Mouse (Mus musculus): ENCODE results near the gene Olfr666. TPM values are rescaled to one million over a fixed set of nuclear protein-coding genes. Genes with fewer than 3 reads are reported as not detected.
"Not testable (repeated sequence)": the region's sequence is repeated elsewhere in the genome, so short reads cannot be mapped to it uniquely, and the experiment has no call there.

Gene Olfr666
- not detected for total RNA-seq (2022)

DNA sequence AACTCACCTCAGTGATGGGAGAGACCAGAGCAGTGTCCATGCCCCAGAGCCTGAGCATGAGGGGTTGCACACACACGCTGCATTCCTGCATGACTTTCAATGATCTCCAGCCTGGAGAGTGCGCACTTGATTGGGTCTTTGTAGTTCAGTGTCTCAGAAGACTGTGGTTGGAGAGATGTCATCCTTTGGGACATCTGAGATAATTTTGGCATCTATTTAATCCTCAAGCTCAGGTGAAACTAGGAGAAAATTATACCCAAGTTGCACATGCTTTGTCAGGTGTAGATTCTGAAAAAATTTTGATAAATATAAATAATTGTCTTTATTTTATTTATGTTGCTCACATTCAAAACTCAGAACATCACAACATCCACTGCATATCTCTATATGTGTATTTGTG lies at the start of gene Olfr666:
TSS of gene Olfr666 (minus strand) at position 101 of the 400 bp plus-strand sequence.
- DNase-seq (ENCODE audit: low spot score in 2 of 2): no peak

DNA sequence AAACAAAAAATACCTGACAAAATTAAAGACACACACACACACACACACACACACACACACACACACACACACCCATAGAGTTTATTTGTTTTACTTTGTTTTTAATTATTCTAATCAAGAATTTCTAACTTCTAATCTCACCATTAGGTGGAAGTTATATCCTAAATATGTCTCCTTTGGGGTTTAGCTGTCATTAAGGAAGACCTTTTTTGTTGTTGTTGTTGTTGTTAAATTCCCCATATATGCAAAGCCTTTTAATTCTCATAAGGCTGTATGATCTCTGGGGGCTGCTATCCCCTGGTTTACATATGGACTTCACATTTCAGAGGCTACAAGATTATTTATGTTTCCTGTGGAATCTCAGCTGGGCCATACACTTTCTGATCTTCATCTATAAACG lies 38.2 kb upstream of the Olfr666 start, which contains the start of gene Olfr669:
TSS of gene Olfr669 (plus strand) at position 301 of the 400 bp plus-strand sequence.
- DNase-seq (ENCODE audit: low spot score in 2 of 2): no peak

DNA sequence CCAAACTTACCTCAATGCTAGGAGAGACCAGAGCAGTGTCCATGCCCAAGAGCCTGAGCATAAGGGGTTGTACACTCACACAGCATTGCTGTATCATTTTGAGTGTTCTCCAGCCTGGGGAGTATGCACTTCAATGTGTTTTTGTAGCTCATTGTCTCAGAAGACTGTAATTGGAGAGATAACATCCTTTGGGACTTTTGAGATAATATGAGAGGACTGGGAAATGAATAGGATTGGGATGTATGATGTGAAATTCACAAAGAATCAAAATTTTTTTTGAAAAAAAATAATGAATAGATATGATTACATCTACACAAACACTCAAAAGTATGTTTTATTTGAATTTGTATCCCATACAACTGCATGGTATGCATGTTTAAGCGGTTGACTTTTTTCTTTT lies 32.2 kb upstream of the Olfr666 start, which contains the start of gene Olfr668:
TSS of gene Olfr668 (minus strand) at position 101 of the 400 bp plus-strand sequence.
- DNase-seq (ENCODE audit: low spot score in 2 of 2): no peak

DNA sequence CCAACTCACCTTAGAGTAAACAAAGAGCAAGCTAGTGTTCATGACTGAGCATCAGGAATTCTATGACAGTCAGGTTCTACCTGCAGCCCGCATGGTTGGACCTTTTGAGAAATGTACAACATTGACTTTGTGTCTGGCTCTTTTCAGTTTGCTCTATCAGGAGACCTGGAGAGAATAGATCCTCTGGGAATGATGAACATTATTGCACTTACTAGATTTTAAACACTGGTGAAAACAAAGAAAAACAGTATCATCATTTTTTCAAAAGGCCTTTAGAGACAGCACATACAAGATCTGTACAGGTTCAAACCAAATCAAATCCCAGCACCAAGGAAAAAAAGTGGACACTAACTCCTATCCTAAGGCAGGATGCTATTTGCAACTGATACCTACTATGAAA lies 25.6 kb upstream of the Olfr666 start, which contains the start of gene Olfr667:
TSS of gene Olfr667 (minus strand) at position 101 of the 400 bp plus-strand sequence.
- no peak for DNase-seq (ENCODE audit: low spot score in 2 of 2)

DNA sequence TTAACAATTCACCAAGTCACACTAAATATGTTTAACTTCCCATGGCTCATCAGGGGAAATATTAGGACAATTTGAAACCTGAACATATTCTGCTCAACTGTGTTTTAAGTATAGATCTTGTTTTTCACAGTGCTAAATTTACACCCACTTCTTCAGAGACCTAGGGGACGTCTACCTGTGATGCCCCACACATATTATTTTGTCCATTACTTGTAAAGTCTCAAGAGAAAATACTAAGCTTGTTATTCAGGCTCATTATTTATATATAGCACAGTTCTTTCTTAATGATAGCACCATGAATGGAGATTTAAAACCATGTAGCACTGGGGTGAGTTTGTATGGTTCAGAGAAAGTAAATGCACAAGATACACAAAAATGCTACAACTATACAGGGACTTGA lies 18.0 kb downstream of the Olfr666 start, which contains the start of gene Olfr665:
TSS of gene Olfr665 (plus strand) at position 301 of the 400 bp plus-strand sequence.
- no peak for DNase-seq (ENCODE audit: low spot score in 2 of 2)

DNA sequence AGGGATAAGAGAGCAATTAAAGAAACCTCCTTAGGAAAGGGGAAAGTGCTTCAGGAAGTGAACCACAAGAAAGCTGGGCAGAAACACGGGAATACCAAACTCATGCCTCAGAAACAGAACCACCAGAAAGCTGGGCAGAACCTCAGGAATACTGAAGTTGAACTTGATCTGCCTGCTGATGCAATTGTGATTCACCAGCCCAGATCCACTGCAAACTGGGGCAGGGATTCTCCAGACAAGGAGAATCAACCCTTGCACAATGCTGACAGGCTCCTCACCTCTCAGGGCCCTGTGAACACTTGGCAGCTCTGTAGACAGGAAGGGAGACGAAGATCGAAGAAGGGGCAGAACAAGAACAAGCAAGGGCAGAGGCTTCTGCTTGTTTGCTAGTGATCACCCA lies 34.4 kb downstream of the Olfr666 start:
- DNase-seq (ENCODE audit: low spot score in 2 of 2): no peak

DNA sequence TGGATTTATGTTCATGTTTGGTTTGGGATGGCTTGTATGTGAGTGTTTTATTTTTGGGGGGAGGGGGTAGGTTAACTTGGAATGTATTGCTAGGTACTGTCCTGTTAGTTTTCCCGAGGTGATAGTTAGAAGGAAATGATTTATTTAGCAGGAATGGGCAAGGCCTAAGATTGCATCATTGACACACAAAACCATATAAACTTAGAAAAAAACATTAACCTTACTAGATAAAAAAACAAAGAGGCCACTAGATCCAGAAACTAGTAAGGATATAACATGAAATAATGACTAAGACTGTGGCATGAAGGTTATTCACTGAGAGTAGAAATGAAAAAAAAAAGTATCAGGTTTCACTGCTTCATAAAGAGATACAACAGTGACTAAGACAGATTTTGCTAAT lies 38.1 kb downstream of the Olfr666 start:
- DNase-seq (ENCODE audit: low spot score in 2 of 2): no peak

DNA sequence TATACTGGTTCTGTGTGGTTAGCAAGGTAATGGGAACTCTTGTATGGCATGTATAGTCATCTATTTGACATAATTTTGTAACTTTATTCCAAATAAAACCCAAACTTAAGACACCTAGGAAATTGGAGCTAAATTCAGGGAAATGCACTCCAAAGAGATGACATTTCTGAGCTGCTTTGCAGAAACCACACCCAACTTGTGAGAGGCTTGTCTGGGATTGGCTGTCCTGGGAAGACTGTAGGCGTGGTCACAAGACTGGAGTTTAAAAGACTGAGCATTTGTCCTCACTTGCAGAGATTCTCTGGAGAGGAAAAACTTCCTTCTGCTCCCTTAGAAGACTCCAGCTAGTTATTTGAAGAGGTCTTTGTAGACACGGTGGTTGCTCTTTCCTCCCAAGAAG lies 39.0 kb downstream of the Olfr666 start, which contains the start of gene Usp17la:
TSS of gene Usp17la (plus strand) at position 301 of the 400 bp plus-strand sequence.
- not testable (repeated sequence) for DNase-seq (ENCODE audit: low spot score in 2 of 2)

DNA sequence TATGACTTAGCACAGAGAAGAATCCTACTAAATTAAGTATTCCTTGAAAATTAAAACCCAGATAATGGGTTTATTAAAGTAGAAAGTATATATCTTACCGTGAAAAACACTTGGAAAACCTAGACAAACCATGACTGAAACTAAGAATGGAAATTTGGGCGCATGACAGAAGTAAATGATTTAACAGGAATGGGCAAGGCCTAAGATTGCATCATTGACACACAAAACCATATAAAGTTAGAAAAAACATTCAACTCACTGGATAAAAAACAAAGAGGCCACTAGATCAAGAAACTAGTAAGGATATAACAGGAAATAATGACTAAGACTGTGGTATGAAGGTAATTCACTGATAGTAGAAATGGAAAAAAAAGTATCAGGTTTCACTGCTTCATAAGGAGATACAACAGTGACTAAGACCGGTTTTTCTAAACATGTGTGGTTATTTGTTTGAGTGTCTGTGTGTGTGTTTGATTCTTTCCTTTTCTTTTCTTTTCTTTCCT lies 40.5 kb downstream of the Olfr666 start:
- no peak for DNase-seq (ENCODE audit: low spot score in 2 of 2)

DNA sequence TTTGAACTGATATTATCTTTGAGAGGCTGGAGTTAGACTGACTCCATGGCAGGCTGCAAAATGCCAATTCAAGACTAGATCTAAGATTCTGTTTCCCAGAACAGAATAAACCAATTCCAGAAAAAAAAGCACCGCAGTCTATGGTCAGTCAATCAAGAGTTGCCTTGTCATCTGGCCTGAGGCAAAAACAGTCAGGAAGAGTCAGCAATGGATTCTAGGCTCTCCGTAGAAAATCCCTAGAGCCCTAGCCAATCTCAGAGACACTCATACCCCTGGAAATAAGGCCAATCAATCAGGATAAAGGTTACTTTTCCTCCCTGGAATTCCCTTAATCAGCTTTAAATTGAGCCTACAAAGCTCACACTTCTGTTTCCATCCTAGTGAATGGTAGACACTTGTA lies 44.2 kb downstream of the Olfr666 start:
- DNase-seq (ENCODE audit: low spot score in 2 of 2): not testable (repeated sequence)

DNA sequence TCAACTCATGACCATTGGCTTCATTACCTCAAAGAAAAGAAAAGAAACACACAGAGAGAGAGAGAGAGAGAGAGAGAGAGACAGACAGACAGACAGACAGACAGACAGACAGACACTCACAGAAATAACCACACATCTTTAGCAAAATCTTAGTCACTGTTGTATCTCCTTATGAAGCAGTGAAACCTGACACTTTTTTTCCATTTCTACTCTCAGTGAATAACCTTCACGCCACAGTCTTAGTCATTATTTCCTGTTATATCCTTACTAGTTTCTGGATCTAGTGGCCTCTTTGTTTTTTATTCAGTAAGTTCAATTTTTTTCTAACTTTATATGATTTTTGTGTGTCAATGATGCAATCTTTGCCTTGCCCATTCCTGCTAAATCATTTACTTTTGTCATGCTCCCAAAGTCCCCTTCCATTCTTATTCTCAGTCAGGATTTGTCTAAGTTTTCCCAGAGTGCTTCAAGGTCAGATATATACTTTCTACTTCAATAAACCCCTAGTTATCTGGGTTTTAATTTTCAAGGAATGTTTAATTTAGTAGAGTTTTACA lies 51.9 kb downstream of the Olfr666 start:
- no peak for DNase-seq (ENCODE audit: low spot score in 2 of 2)

DNA sequence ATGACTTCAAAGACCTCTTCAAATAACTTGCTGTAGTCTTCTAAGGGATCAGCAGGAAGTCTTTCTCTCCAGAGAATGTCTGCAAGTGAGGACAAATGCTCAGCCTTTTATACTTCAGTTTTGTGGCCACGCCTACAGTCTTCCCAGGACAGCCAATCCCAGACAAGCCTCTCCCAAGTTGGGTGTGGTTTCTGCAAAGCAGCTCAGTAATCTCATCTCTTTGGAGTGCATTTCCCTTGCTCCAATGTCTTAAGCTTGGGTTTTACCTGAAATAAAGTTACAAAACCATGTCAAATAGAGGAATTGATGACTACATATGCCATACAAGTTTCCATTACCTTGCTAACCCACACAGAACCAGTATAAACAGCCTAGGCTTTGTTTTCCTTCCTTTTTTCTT lies 53.2 kb downstream of the Olfr666 start, which contains the start of gene Usp17lb:
TSS of gene Usp17lb (minus strand) at position 101 of the 400 bp plus-strand sequence.
- no peak for DNase-seq (ENCODE audit: low spot score in 2 of 2)

Other genes with a start within 250 kb of the Olfr666 start
- gene Olfr658, start 248.6 kb downstream of the Olfr666 start, total RNA-seq (2022): not detected
- not detected for gene Olfr659, start 229.2 kb downstream of the Olfr666 start, total RNA-seq (2022)
- not detected for gene Olfr661, start 209.5 kb downstream of the Olfr666 start, total RNA-seq (2022)
- not detected for gene Usp17le, start 118.5 kb downstream of the Olfr666 start, total RNA-seq (2022)
- gene Usp17lb, start 53.3 kb downstream of the Olfr666 start, total RNA-seq (2022): not detected
- gene Usp17la, start 38.9 kb downstream of the Olfr666 start, total RNA-seq (2022): not detected
- gene Olfr665, start 17.9 kb downstream of the Olfr666 start, total RNA-seq (2022): not detected
- gene Olfr667, start 25.5 kb upstream of the Olfr666 start, total RNA-seq (2022): not detected
- gene Olfr668, start 32.1 kb upstream of the Olfr666 start, total RNA-seq (2022): not detected
- not detected for gene Olfr669, start 38.3 kb upstream of the Olfr666 start, total RNA-seq (2022)
- gene Olfr670, start 66.7 kb upstream of the Olfr666 start, total RNA-seq (2022): not detected
- not detected for gene Olfr671, start 83.2 kb upstream of the Olfr666 start, total RNA-seq (2022)
- gene Olfr672, start 106.1 kb upstream of the Olfr666 start, total RNA-seq (2022): not detected
- gene Olfr675, start 132.5 kb upstream of the Olfr666 start, total RNA-seq (2022): not detected
- not detected for gene Olfr676, start 136.7 kb upstream of the Olfr666 start, total RNA-seq (2022)
- not detected for gene Olfr677, start 155.4 kb upstream of the Olfr666 start, total RNA-seq (2022)
- gene Olfr678, start 168.5 kb upstream of the Olfr666 start, total RNA-seq (2022): not detected
- gene Olfr679, start 185.3 kb upstream of the Olfr666 start, total RNA-seq (2022): not detected
- gene Olfr680-ps1, start 196.9 kb upstream of the Olfr666 start, total RNA-seq (2022): not detected
- gene Olfr681, start 220.9 kb upstream of the Olfr666 start, total RNA-seq (2022): not detected